Mouse (Mus musculus) T-helper 17 cell (primary cell): Measurements from ENCODE around the gene Pon3.
"Not testable (repeated sequence)": the region's sequence is repeated elsewhere in the genome, so short reads cannot be mapped to it uniquely, and the experiment has no call there.

Source experiments
- in situ Hi-C, 2 experiments: fragments of 300-600 bp; cut with MboI, MseI; formaldehyde crosslinking; loops; 1 replicate in 1 of 2; 2 replicates in 1 of 2; pipeline ENCODE4 v1.15.1; 2025; ENCODE audit warnings: high pct_unique_total_duplicates in 2 of 2

The Pon3 gene

DNA sequence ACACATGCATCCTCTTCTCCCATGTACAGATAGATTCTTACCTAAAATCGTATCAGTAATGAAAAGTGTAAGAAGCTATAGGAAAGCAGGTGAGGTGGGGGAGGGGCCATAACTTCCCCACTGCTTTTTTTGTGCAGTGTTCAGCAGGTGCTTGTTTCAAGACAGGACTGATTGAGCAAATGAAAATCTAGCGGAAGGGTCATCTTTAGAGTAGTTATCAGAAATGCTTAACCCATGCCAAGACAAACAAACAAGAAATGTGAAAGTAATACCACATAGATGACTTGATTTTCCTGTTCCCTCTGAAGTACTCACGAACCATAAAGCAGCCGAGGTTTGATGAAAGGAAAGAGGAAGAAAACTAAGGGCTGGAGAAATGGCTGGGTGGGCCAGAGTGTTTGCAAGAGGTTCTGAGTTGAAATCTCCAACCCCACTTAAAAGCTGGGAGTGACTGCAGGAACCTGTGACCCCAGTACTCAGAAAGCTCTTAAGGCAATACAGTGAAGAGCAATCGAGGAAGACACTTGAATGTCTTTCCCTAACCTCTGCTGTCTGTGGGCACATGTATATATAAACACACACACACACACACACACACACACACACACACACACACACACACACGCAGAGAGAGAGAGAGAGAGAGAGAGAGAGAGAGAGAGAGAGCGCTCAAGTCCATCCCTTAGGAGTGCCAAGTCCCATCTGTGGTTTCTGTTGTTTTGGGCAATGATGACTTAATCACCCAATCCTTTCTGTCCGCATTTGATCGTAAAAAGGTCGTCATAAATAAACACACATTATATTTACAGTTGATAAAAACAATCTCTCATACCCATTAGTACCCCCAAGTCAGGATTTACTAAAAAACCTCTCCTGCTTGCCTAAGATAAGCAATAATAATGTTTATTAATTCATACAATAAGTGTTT is 6.5 kb upstream of the Pon3 start:
- in situ Hi-C loops: no loop called here

GRCm38 (mm10) chr6:5255291-5255690 is 795 bp downstream of the Pon3 start:
- in situ Hi-C loops: no loop called here

- in situ Hi-C loops: no loop called here
Measured at GRCm38 (mm10) chr6:5254869-5255268, 1.2 kb downstream of the Pon3 start.

DNA sequence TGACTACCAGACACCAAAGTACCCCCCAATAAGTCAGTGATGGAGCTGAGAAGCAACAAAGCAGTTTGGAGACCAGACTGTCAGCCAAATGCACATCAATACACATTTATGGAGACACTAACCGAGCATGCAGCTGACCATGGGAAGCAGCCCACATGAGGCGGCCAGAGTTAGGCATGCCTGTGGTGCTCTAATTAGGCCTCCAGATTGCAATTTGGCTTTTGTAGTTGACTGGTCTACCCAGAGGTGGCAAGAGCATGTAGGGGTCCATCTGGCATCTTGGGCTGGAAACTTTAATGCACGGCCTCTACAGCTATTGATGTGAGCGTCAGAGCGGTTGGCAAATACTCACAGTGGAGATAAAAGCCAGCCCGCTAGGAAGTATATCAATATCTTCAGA is 10.2 kb downstream of the Pon3 start:
- in situ Hi-C loops: no loop called here

DNA sequence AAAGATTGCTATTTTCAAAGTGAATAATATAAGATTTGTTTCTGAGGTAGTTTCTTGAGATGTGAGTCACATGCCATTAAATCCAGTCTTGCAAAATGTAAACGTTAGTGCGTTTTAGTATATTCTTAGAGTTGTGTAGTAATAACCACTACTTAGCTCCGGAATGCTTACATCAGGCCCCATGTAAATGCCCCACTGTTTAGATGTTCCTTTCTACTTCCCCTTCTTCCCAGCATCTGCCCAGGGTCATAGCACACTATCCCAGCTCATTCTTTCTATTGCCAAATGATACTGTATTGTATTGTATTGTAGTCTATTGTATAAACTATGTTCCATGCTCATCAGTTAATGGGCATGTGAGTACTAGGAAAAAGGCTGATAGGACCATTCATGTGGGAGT is 17.3 kb downstream of the Pon3 start:
- in situ Hi-C loops: no loop called here

GRCm38 (mm10) chr6:5237510-5237909 is 18.6 kb downstream of the Pon3 start:
- in situ Hi-C loops: no loop called here

DNA sequence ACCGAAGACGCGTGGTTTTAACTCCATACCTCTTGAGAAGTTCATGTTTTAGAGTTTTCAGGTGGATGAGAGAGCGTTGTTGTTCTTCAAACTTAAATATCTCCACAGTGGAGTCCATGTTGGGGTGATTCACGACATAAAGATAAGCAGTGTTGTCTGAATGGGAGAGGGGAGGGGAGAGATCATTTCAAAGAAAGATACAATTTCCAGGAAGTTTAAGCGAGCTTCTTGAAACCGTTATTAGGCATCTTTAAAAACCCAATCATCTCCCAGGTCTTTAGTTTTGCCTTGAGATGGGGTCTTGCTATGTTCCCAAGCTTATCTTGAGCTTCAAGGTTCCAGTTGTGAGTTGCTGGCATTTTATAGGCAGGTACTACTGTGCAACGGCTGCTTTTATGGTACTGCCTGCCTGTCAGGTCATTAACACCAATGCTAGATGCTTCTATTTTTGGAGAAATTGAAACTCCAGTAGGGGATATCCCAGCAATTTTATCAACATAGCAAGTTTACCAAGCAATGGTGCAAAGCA is 19.2 kb downstream of the Pon3 start:
- in situ Hi-C loops: no loop called here

GRCm38 (mm10) chr6:5234563-5234962 is 21.5 kb downstream of the Pon3 start:
- in situ Hi-C loops: no loop called here

DNA sequence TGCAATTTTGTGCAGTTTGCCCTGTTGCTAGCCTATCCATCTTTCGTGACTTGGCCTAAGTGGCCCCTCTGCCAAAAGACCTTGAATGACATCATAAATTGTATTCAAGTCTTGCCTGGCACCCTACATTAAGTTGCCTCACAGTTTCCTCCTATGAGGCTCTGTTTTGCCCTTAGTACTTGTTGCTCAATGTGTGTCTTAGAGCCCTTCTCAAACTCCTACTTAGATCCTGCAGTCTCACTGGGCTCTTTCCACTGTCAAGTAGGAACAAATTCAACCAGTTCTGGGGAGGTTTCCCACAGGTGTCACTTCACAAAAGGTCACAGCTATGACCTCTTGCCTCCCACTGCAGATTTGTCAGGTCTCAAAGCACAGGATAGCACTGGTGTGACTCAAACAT is 22.3 kb downstream of the Pon3 start:
- in situ Hi-C loops: no loop called here

DNA sequence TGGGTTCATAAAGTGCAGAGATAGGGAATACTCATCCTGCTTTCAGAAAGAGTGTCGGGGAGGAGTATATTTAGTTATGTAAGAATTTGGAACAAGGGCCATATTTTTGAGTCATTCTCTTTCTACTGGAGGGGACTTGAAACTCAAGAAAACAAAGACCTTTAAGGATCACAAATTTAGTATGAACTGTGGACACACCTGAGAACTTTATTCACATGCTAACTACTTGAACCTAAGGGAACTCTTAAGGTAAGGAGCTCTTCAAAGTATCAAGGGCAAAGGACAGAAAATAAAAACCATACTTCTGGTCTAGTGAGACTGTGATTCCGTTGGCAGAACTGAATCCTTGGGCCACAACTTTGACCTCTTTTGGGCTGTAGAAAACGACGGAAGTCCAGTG is 24.1 kb downstream of the Pon3 start:
- in situ Hi-C loops: no loop called here

DNA sequence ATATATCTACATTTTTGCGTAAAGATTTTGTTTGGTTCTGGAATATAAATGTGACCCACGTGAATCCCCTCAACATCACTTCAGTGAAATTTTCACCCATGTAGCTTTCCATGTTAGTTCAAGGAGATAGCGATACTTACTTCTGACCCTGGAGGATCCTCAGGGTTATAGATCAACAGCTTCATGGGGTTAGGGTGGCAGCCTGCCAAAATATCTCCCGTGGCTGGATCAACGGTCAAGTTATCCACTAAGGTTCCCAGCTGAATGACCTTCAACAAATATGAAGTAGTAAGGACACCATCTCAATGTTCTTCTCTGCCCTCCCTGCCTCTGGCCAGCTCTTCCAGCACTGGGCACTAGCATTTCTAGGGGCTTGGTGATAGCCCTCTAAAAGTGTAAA is 25.8 kb downstream of the Pon3 start:
- in situ Hi-C loops: no loop called here

DNA sequence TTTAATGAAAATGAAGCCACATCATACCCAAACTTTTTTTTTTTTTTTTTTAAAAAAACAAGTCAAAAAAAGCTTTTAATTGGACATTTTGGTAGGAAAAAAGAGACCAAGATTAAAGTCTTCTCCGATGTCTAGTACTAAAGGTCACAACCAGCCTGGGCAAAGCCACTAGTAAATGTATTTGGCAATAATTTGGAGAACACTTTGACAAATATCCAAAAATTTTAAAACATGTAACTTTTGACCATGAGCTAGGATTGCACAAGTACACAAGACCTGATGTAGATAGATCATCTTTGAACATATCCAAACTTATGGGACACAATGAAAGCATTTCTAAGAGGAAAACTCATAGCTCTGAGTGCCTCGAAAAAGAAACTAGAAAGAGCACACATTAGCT is 32.5 kb downstream of the Pon3 start:
- in situ Hi-C loops: not testable (repeated sequence)

GRCm38 (mm10) chr6:5222080-5222479 is 34.0 kb downstream of the Pon3 start:
- in situ Hi-C loops: no loop called here

- in situ Hi-C loops: no loop called here
Measured at GRCm38 (mm10) chr6:5218190-5218589, 37.9 kb downstream of the Pon3 start.

GRCm38 (mm10) chr6:5207817-5208216 is 48.3 kb downstream of the Pon3 start:
- in situ Hi-C loops: no loop called here

DNA sequence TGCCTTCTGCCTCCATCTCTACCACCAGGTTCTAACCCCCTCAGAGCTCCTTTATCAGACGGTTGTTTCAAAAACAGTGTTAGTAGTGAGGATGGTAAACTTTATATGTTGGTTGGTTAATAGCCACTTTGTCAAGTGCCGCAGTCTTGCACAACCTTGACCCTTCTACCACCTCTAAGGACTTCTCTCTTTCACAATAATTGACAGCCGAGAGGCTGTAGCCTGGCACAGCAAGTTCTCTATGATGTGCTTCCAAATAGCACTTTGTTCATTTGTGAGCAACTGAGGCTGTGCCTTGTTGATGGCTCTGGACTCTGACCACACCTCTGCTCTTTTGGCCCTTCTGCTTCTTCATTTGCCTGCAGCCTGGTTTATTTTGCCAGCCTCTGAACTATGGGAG is 56.2 kb downstream of the Pon3 start:
- in situ Hi-C loops: no loop called here

GRCm38 (mm10) chr6:5199376-5199905 is 56.6 kb downstream of the Pon3 start:
- in situ Hi-C loops: no loop called here

DNA sequence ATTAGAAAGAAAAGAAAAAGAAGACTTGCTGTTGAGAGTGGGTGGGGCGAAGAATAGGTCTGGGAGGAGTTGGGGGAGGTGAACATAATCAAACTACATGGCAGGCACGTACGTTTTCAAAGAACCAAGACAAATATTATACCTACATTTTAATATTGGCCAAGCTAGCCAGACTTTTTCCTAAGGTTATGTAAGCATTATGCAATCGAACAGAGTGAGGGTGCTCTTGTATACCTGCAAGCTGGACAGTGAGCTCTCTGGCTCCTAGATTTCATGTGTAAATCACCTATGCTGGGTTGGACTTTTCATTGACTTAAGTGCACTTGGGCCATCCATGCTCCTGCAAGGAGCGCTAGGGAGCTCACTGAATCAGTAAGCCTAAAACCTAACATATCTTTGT is 57.5 kb downstream of the Pon3 start:
- in situ Hi-C loops: no loop called here

- in situ Hi-C loops: no loop called here
Measured at GRCm38 (mm10) chr6:5193693-5194092, 62.4 kb downstream of the Pon3 start, which contains the start of gene Pon1. TSS of gene Pon1 (minus strand) at chr6:5193946.

DNA sequence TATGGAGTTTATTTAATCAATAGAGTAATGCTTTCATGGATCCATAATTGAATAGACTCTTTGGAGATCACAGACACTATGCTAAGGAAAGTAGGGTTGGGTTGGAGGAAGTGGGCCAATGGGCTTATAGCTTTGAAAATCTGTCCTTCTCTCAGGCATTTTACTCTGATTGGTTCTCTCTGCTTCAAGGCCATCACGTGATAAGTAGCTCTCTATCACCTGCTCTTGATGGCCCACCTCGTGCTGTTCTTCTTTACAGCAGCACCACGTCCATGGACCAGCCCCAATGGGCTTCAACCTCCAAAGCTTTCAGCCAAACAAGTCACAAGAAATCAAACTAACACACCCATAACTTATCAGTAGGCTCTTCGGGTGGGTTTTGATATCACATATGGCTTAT is 65.3 kb downstream of the Pon3 start:
- in situ Hi-C loops: no loop called here

DNA sequence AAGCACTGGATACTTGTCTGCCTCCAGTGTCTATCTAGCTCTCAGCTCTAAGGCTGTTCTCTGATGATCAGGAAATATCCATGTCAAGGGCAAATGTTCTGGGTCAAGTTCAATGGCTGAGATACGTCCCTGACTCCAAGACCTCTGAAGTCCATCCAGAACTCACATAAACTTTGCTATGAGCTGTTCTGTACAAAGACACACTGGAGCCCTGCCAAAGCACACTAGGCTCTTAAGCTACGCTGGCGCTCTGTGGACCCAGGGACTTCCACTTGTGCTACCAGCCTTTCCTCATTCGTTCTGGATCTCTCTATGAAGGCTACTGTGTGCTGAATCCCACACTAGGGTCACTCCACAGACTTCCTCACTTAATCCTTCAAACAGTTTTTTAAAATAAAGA is 66.6 kb downstream of the Pon3 start:
- in situ Hi-C loops: no loop called here

- in situ Hi-C loops: no loop called here
Measured at GRCm38 (mm10) chr6:5188938-5189337, 67.1 kb downstream of the Pon3 start.

DNA sequence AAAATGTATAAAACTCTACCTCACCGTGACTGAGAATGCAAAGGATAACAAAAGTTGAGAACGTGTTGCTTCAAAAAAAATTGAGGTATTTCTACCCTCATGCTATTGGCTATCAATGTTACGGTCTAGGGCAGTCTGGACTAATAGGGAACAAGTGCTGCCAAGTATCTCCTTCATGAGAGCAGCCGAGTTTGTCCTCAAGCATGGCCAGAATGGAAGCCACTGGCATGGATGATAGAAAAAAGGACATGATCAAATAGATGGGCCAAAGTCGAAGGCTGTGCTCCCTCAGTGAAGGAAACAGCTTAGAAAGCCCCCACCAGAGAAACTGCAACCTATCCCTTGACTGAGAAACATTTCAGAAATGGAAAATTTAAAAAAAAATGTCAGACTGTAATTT is 68.0 kb downstream of the Pon3 start:
- in situ Hi-C loops: no loop called here
